Mouse (Mus musculus): ENCODE measurements at regions not wholly inside any gene's neighbourhood (a gene's known extent, or its start where the extent isn't known, plus 50 kb on each side); places are given as distances from the start of the nearest gene placed in this dataset.

DNA sequence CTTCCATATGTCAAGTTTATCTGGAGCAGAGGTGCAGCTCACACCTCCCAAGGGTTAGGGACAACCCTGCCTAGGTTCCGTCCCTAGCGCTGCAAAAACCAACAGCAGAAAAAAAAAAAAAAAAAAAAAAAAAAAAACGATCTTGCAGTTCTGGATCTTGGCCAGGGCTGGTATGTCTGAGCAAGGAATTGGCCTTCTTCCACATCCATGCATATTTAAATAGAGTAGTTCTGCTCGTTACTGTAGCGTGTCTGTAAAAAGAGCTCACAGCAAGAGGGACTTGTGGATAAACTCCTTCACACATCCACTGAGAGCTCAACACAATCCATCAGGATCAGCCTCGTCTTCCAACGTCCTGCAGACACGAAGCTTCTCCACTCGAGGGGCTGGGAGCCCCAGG lies 639.4 kb upstream of the Adam5 start:
- Histone ChIP-seq H3K27me3 (ENCODE audit: control insufficient read depth, insufficient read depth, low read length) (no peaks in the 10 kb centered on the region), H3K4me1 (replicated peaks; ENCODE audit: control insufficient read depth, insufficient read depth, low read length) (no peaks in the 10 kb centered on the region), H3K27ac (ENCODE audit: control insufficient read depth, insufficient read depth, low read length) (no peak overlapping the region), H3K36me3 (ENCODE audit: control insufficient read depth, insufficient read depth, low read length) (no peaks in the 10 kb centered on the region), H3K4me3 (ENCODE audit: control insufficient read depth, insufficient read depth, low read length) (no peak overlapping the region)
- 70% methylated on average over 9 of the region's 9 CpGs for WGBS
- DNase-seq, result no peak
- no peak for TF ChIP-seq POLR2A (IDR thresholded peaks at IDR 0.05; ENCODE audit: control insufficient read depth, extremely low read depth, insufficient read depth, low read length, poor library complexity)
- no peak for TF ChIP-seq CTCF (IDR thresholded peaks at IDR 0.05; ENCODE audit: borderline replicate concordance, control insufficient read depth, extremely low read depth, insufficient read depth, low read length, poor library complexity)

DNA sequence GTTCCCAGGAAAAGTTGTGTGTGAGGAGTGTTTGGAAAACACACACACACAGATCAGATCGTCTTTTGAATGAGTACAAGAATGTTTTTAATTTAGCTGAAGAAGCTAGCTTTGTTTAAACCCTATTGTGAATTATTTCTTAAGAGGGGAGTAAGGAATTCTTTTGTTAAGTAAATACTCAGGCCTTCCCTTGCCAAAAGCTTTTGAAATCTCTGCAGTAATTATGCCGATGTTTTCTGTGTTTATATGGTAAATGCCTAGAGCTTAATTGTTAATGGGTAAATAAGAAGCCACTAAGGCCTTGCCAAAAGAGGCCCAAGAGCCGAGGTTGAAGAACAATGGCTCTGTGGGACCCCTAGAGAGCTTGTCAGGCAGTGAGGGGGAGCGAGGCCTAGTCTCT lies 638.3 kb upstream of the Adam5 start:
- Histone ChIP-seq H3K27ac (ENCODE audit: control insufficient read depth, insufficient read depth, low read length) (no peak overlapping the region), H3K4me3 (ENCODE audit: control insufficient read depth, insufficient read depth, low read length) (no peak overlapping the region), H3K36me3 (ENCODE audit: control insufficient read depth, insufficient read depth, low read length) (no peaks in the 10 kb centered on the region), H3K4me1 (replicated peaks; ENCODE audit: control insufficient read depth, insufficient read depth, low read length) (no peaks in the 10 kb centered on the region), H3K27me3 (ENCODE audit: control insufficient read depth, insufficient read depth, low read length) (no peaks in the 10 kb centered on the region)
- no peak for TF ChIP-seq CTCF (IDR thresholded peaks at IDR 0.05; ENCODE audit: borderline replicate concordance, control insufficient read depth, extremely low read depth, insufficient read depth, low read length, poor library complexity)
- TF ChIP-seq POLR2A (IDR thresholded peaks at IDR 0.05; ENCODE audit: control insufficient read depth, extremely low read depth, insufficient read depth, low read length, poor library complexity), result no peak
- DNase-seq, result no peak
- WGBS, result 89% methylated on average over 4 of the region's 4 CpGs

- no peak for DNase-seq
- no peak for TF ChIP-seq POLR2A (IDR thresholded peaks at IDR 0.05; ENCODE audit: control insufficient read depth, extremely low read depth, insufficient read depth, low read length, poor library complexity)
- no peaks in the 10 kb centered on the region for H3K36me3 ChIP-seq (ENCODE audit: control insufficient read depth, insufficient read depth, low read length)
- no peak overlapping the region for H3K27ac ChIP-seq (ENCODE audit: control insufficient read depth, insufficient read depth, low read length)
- 87% methylated on average over 6 of the region's 6 CpGs for WGBS
- H3K27me3 ChIP-seq (ENCODE audit: control insufficient read depth, insufficient read depth, low read length), result no peaks in the 10 kb centered on the region
- H3K4me1 ChIP-seq (replicated peaks; ENCODE audit: control insufficient read depth, insufficient read depth, low read length), result no peaks in the 10 kb centered on the region
- no peak overlapping the region for H3K4me3 ChIP-seq (ENCODE audit: control insufficient read depth, insufficient read depth, low read length)
Observed at GRCm38 (mm10) chr8:25455644-25456043, 631.5 kb upstream of the Adam5 start.

GRCm38 (mm10) chr8:25454972-25455371 lies 630.8 kb upstream of the Adam5 start:
- H3K27ac ChIP-seq (ENCODE audit: control insufficient read depth, insufficient read depth, low read length), result no peak overlapping the region
- H3K27me3 ChIP-seq (ENCODE audit: control insufficient read depth, insufficient read depth, low read length), result no peaks in the 10 kb centered on the region
- 97% methylated on average over 1 of the region's 1 CpGs for WGBS
- TF ChIP-seq CTCF (IDR thresholded peaks at IDR 0.05; ENCODE audit: borderline replicate concordance, control insufficient read depth, extremely low read depth, insufficient read depth, low read length, poor library complexity), result no peak
- H3K36me3 ChIP-seq (ENCODE audit: control insufficient read depth, insufficient read depth, low read length), result no peaks in the 10 kb centered on the region
- no peak overlapping the region for H3K4me3 ChIP-seq (ENCODE audit: control insufficient read depth, insufficient read depth, low read length)
- no peak for DNase-seq
- H3K4me1 ChIP-seq (replicated peaks; ENCODE audit: control insufficient read depth, insufficient read depth, low read length), result no peaks in the 10 kb centered on the region

DNA sequence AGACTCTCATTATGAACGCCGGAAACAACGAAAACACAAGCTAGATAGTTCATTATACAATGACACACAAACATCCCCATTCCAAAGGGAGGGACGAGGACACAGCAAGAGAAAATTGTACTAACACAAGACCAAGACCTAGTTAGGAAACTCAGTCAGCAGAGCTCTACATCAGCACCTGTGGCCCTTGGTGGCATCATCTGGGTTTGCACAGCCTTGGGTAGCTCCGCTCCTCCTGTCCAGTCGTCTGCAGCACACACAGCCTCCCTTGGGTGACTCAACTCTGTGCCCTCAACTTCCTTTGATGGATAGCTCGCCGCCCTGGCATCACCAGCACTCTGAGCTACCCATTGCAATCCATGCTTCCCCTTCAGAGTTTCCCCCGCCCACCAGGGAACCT lies 629.7 kb upstream of the Adam5 start:
- TF ChIP-seq CTCF (IDR thresholded peaks at IDR 0.05; ENCODE audit: borderline replicate concordance, control insufficient read depth, extremely low read depth, insufficient read depth, low read length, poor library complexity), result no peak
- no peak for TF ChIP-seq POLR2A (IDR thresholded peaks at IDR 0.05; ENCODE audit: control insufficient read depth, extremely low read depth, insufficient read depth, low read length, poor library complexity)
- Histone ChIP-seq H3K4me1 (replicated peaks; ENCODE audit: control insufficient read depth, insufficient read depth, low read length) (no peaks in the 10 kb centered on the region), H3K36me3 (ENCODE audit: control insufficient read depth, insufficient read depth, low read length) (no peaks in the 10 kb centered on the region), H3K27ac (ENCODE audit: control insufficient read depth, insufficient read depth, low read length) (no peak overlapping the region), H3K4me3 (ENCODE audit: control insufficient read depth, insufficient read depth, low read length) (no peak overlapping the region), H3K27me3 (ENCODE audit: control insufficient read depth, insufficient read depth, low read length) (no peaks in the 10 kb centered on the region)
- WGBS, result 94% methylated on average over 9 of the region's 9 CpGs
- DNase-seq, result no peak

- H3K36me3 ChIP-seq (ENCODE audit: control insufficient read depth, insufficient read depth, low read length), result no peaks in the 10 kb centered on the region
- no peak for TF ChIP-seq POLR2A (IDR thresholded peaks at IDR 0.05; ENCODE audit: control insufficient read depth, extremely low read depth, insufficient read depth, low read length, poor library complexity)
- TF ChIP-seq CTCF (IDR thresholded peaks at IDR 0.05; ENCODE audit: borderline replicate concordance, control insufficient read depth, extremely low read depth, insufficient read depth, low read length, poor library complexity), result no peak
- no peaks in the 10 kb centered on the region for H3K4me1 ChIP-seq (replicated peaks; ENCODE audit: control insufficient read depth, insufficient read depth, low read length)
- no peaks in the 10 kb centered on the region for H3K27me3 ChIP-seq (ENCODE audit: control insufficient read depth, insufficient read depth, low read length)
- no peak overlapping the region for H3K27ac ChIP-seq (ENCODE audit: control insufficient read depth, insufficient read depth, low read length)
- no peak for DNase-seq
- no peak overlapping the region for H3K4me3 ChIP-seq (ENCODE audit: control insufficient read depth, insufficient read depth, low read length)
Observed at GRCm38 (mm10) chr8:25450544-25450943, 626.4 kb upstream of the Adam5 start.

- no peaks in the 10 kb centered on the region for H3K4me1 ChIP-seq (replicated peaks; ENCODE audit: control insufficient read depth, insufficient read depth, low read length)
- H3K4me3 ChIP-seq (ENCODE audit: control insufficient read depth, insufficient read depth, low read length), result no peak overlapping the region
- 96% methylated on average over 4 of the region's 4 CpGs for WGBS
- no peak for DNase-seq
- no peaks in the 10 kb centered on the region for H3K27me3 ChIP-seq (ENCODE audit: control insufficient read depth, insufficient read depth, low read length)
- TF ChIP-seq POLR2A (IDR thresholded peaks at IDR 0.05; ENCODE audit: control insufficient read depth, extremely low read depth, insufficient read depth, low read length, poor library complexity), result no peak
- no peak for TF ChIP-seq CTCF (IDR thresholded peaks at IDR 0.05; ENCODE audit: borderline replicate concordance, control insufficient read depth, extremely low read depth, insufficient read depth, low read length, poor library complexity)
- no peak overlapping the region for H3K27ac ChIP-seq (ENCODE audit: control insufficient read depth, insufficient read depth, low read length)
- H3K36me3 ChIP-seq (ENCODE audit: control insufficient read depth, insufficient read depth, low read length), result no peaks in the 10 kb centered on the region
Observed at GRCm38 (mm10) chr8:25449590-25449989, 625.4 kb upstream of the Adam5 start.
